Mouse (Mus musculus) liver, embryonic 18 days (tissue): ENCODE measurements around the gene Nol9. TPM values are rescaled to one million over a fixed set of nuclear protein-coding genes. Genes with fewer than 3 reads are reported as not detected.

Experiments used
- polyA plus RNA-seq: library from polyadenylated mRNA; depleted of rRNA; stranded (reverse); fragments of >200 nt; gene quantifications from 2 replicates; pipeline ENCODE4 v1.2.3, GENCODE M21; 2012; rRNA removed

The Nol9 gene
- 6.7 and 7.9 TPM in 2 replicates for polyA plus RNA-seq

DNA sequence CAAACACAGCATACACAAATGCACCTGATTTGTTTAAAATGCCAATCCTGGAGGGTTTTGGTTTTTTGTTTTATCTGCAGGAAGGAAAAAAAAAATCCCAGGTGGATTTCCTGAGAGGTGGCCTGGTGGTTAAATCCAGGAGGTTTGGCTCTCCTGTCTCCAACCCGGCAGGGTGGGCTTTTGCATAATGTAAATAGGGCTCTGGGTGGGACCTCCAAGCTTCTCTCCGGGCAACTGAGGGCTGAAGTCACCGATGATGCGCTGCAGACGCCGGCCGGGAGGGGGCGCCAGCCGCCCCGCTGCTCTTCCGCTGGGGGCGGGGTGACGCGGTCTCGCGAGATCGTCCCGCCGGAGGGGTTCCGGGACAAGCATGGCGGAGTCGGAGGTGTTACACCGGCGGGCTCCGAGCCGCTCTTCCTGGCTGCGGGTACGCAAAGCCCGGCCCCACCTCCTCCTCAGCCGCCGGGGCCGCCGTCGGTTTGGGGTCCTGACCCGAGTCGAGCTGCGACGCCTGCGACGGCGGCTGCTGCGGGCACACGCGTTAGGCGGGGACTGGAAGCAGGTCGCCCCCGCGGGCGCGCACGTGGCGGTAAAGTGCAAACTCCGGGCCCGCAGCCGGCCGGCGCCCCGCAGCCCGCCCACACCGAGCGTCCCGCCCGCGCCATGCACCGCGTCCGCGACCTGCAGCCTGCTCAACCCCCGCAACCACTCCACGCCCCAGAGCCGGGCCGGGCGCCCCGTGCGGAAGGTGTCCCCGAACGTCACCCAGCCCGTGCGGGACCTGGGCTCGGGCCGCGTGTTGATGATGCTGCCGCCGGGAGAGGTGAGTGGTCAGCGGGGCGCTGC is at the start of gene Nol9:
Gene Nol9 (plus strand): TSS at position 337 of the 846 bp plus-strand sequence.

DNA sequence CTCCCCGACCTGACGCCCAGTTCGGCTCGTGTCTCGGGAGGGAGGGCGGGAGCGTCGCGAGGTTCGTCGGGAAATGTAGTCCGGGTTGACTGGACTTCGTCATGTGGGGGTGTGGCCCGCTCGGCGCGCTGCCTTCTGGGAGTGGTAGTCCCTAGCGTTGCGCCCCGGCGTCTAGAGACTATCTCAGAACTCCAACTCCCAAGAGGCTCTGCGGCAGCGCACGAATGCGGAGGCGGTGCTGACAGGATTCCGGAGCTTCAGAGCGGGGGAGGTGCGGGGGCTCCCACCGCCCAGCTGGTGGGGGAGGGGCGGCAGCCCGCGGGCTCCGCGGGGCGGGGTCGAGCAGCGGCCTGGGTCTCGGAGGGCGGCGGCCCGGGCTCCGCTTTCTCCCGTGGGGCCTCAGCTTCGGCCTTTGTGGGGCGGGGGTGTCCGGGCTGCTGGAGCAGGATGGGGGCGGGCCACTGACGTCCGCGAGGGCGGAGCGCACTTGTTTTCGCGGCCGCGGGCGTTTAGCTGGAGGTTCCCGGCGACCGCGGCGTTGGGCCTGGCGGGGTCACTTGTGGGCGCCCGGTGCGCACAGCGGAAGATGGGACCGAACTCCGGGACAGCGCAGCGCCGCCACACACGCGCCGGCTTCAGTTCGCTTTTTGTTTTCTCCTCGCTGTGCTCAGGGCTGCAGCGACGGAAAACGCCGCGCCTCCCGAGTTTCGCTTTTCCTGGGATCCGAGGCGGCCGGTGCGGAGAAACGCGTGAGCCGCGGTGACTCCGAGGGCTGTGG is 42.8 kb upstream of the Nol9 start, which contains the start of gene Phf13:
Gene Phf13 (minus strand): TSS at position 86 of the 778 bp plus-strand sequence.

DNA sequence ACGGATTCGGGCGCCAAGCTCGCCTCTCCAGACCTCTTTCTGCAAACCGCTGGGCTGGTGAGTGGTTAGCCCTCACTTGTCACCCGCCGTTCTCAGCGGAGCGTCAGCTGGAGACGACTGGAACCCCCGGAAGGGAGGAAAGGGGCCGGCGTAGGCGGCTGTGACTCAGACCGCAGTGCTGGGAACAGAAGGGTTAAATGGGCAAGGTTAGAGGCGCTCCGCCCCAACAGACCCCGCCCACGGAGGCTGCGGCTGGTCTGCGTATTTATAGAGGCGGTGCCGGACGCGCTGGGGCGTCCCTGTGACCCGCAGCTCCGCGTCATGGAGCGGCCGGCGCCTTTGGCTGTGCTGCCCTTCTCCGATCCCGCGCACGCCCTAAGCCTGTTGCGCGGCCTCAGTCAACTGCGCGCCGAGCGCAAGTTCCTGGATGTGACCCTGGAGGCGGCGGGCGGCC is 30.5 kb upstream of the Nol9 start, which contains the start of gene Klhl21:
Gene Klhl21 (plus strand): TSS at position 182 of the 454 bp plus-strand sequence.

DNA sequence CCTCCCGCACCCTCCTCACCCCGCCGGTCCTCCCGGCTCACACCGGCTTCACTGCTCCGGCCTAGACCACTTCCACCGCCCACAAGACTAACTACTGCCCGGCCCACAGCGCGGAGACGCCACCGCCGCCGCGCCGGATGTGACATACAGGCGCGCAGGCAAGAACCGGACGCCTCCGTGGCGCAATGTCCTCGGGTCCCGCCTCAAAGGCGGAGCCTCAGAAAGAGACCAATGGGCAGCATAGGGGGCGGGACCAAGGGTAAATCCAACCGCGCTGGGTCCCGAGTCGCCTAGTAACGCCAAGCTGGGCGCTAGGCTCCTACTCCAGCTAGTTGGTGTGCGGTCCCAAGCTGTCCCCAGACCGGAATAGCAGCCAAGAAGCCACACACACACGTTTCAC is 11.6 kb upstream of the Nol9 start, which contains the start of gene Zbtb48:
Gene Zbtb48 (minus strand): TSS at position 148 of the 400 bp plus-strand sequence.

DNA sequence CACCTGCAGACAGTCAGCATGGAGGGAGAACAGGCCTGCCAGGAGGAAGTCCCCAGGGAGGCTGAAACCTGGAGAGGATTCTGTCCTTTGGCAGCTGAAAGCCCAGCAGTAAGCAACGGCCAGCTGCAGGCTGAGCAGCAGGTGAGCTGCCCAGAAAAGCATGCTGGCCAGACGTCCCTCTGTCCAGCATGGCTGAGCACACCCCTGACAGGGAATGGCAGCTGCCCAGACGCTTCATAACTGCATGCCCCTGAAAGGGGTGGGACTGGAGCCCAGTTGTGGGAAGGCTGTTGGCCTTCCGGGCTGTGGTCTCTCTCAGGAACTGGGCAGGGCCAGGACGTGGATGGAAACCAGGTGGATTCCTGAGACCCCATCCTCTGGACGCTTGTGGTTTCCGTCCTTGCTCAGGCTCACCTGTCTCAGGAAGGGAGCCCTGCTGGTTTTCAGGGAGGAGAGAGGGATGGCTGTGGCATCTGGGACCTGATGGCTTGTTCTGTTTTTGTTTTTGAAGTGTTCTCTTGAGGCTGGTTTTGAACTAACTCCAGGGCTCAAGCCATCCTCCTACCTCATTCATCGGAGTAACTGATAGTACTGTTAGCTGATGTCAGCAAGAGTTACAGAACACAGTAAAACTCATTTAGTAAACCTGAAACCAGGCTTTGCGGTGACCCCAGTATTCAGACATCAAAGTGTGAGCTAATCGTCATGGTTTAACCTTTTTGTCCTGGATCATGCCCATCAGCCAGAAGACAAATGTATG is 716 bp upstream of the Nol9 start, which contains the start of gene Tas1r1:
Gene Tas1r1 (minus strand): TSS at position 344 of the 760 bp plus-strand sequence.

DNA sequence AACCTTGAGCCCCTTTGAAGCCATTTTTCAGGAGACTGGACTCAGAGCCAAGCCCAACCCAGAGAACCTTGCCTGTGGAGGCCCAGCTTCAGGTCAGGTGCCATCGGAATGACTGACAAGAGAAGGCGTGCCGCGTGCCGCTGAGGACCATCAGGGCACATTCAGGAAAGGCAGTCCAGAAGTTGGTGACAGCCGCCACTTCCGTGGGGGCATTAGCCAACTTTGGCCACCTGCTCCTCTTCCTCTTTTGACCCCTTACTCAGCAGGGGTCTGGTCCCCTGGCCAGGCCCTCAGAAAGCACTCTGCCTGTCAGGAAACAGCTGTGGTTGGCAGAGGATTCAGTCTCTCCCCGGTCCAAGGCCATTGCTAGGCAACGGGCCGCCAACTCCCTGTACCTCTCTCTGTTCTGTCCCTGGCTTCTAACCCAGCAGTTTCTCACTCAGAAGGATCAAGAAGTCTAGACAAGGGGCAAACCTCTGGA is 33.0 kb downstream of the Nol9 start, which contains the start of gene Plekhg5:
Gene Plekhg5 (plus strand): TSS at position 378 of the 481 bp plus-strand sequence.

Other genes starting within 250 kb of the Nol9 start
- 6.8 and 10.7 TPM in 2 replicates for gene Camta1, start 177.4 kb upstream of the Nol9 start, polyA plus RNA-seq
- gene Dnajc11, start 105.6 kb upstream of the Nol9 start, polyA plus RNA-seq: 26.8 and 27.1 TPM in 2 replicates
- gene Thap3, start 50.3 kb upstream of the Nol9 start, polyA plus RNA-seq: 7.2 and 7.9 TPM in 2 replicates
- 1.9 and 2.0 TPM in 2 replicates for gene Phf13, start 43.1 kb upstream of the Nol9 start, polyA plus RNA-seq
- 3.0 and 3.4 TPM in 2 replicates for gene Klhl21, start 30.5 kb upstream of the Nol9 start, polyA plus RNA-seq
- 9.7 and 11.2 TPM in 2 replicates for gene Zbtb48, start 11.7 kb upstream of the Nol9 start, polyA plus RNA-seq
- 0.04 and 0.08 TPM in 2 replicates for gene Tas1r1, start 753 bp upstream of the Nol9 start, polyA plus RNA-seq
- gene Plekhg5, start 33.2 kb downstream of the Nol9 start, polyA plus RNA-seq: 2.6 TPM in 2 replicates
- gene Tnfrsf25, start 76.6 kb downstream of the Nol9 start, polyA plus RNA-seq: 0.39 and 0.46 TPM in 2 replicates
- gene Espn, start 113.0 kb downstream of the Nol9 start, polyA plus RNA-seq: 1.3 and 1.6 TPM in 2 replicates
- not detected in 2 replicates for gene Hes2, start 119.5 kb downstream of the Nol9 start, polyA plus RNA-seq
- gene Acot7, start 138.8 kb downstream of the Nol9 start, polyA plus RNA-seq: 9.0 and 9.1 TPM in 2 replicates
- gene Gpr153, start 234.9 kb downstream of the Nol9 start, polyA plus RNA-seq: 1.4 TPM in 2 replicates